Mouse (Mus musculus): ENCODE results near the gene Rps24.
"Not testable (repeated sequence)": the region's sequence is repeated elsewhere in the genome, so short reads cannot be mapped to it uniquely, and the experiment has no call there.

Gene Rps24

DNA sequence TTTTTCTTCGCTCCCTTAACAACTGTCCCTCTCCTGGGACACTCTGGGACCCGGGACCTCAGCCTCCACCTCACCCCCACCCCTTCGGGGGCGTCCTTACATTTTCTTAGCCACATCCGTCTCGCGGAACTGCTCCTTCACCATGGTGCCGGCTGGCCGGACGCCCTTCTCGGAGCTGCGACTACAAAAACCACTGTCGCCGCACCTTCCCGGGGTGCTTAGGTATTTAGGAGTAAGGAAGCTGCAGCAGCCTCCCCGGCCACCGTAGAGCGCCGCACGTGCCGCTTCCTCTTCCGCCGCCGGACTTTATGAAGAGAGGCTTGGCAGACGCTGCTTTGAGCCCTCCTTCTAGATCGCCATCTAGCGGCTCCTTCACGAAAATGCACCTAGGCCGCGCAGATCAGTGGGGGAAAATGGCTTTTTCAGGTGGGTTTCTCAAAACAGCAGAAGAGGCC is at the start of gene Rps24, which contains the start of gene Polr3a:
Gene Rps24 (plus strand): TSS at position 353 of the 455 bp plus-strand sequence.
Gene Polr3a (minus strand): TSS at position 286 of the 455 bp plus-strand sequence.
- CTCF ChIA-PET: interaction anchor here (0.6 kb wide), 1 partner anchor 1200 kb away, joined by 3 read pairs; no protein-coding TSS in a partner anchor

DNA sequence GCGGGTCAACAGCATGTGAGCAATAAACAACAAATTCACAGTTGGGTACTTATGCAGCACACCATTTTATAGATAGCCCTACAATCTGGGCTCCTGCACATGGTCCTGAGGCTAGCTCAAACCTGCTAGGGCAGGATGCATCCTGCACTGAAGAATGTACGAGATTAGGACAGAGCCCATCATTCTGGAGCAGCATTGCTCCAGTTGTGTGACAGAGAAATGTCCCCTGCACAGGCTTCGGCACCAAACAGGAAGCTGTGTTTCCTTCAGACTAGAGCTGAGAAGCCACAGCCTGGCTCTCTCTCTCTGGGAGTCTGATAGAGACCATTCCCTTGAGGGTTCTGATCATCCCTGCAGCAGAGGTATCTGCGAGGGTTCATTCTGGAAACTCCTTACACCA is 43.4 kb upstream of the Rps24 start:
- CTCF ChIA-PET: not testable (repeated sequence)

DNA sequence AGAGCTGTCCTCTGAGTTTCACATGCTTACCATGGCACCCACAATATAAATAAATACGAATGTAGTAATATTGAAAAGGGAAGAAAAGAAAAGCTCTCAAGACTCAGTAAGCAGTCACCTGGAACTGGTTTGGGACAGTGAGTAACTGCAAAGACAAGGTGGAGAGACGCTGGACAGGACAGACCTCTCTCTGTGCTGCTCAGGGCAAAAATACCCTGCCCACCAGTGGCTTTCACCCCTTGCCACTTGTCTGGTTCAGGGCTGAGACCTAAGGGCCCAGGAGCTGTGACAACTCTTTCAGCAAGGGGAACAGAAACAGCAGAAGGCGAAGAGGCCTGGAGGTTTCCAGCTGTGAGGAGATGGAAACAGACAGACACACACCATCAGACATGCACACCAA is 28.7 kb upstream of the Rps24 start:
- CTCF ChIA-PET: no interaction called here

DNA sequence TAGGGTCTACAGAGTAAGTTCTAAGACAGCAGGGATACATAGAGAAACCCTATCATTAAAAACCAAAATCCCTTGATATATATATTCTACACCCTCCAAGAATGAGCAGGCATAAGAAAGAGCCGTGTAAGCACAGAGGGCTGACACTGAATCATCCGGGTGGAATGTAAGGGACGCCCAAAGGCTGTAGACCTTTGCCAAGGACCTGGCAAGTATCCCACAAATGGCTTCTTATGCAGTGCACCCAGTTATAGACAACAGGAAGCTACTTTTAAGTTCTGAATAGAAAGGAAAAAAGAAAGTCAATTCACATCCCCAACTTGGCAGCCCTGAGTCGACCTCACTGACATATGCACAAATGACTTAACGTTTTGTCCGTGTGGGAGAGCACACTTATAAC is 18.1 kb upstream of the Rps24 start:
- CTCF ChIA-PET: no interaction called here

DNA sequence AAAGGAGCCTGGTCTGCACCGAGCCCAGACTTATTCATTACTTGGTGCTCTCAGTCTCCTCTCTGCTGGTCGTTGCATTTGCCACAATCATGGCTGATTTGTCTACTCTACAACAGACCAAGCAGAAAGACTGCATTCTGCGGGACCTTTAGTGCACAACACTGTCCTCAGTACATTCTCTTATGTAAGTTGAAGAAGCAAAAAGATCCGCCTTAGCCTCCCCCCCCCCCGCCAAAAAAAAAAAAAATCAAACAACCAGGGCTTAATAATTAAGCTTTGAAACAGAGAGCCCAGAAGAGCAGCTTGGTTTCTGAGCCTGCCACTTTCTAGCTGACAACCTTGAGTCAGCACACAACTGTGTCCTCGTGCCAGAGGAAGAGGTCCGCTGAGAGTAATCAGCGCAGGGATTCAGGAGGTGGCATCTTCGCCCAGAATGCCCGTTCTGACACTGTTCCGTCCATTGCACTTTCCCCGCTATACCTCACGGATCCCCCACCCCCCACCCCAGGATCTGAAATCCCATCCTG is 621 bp upstream of the Rps24 start:
- CTCF ChIA-PET: interaction anchor here (0.6 kb wide), 1 partner anchor 1201 kb away, joined by 3 read pairs; no protein-coding TSS in a partner anchor

DNA sequence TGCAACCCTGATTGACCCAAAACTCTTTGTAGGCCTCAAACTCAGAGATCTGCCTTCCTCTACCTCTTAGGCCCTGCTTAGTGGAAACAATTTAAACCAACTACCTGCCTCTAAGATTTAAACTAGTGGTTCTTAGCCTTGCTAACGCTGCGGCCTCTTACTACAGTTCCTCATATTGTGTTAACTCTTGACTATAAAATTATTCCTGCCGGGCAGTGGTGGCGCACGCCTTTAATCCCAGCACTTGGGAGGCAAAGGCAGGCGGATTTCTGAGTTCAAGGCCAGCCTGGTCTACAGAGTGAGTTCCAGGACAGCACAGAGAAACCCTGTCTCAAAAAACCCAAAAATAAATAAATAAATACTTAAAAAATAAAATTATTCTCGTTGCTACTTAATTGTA is 2.8 kb downstream of the Rps24 start:
- CTCF ChIA-PET: not testable (repeated sequence)

DNA sequence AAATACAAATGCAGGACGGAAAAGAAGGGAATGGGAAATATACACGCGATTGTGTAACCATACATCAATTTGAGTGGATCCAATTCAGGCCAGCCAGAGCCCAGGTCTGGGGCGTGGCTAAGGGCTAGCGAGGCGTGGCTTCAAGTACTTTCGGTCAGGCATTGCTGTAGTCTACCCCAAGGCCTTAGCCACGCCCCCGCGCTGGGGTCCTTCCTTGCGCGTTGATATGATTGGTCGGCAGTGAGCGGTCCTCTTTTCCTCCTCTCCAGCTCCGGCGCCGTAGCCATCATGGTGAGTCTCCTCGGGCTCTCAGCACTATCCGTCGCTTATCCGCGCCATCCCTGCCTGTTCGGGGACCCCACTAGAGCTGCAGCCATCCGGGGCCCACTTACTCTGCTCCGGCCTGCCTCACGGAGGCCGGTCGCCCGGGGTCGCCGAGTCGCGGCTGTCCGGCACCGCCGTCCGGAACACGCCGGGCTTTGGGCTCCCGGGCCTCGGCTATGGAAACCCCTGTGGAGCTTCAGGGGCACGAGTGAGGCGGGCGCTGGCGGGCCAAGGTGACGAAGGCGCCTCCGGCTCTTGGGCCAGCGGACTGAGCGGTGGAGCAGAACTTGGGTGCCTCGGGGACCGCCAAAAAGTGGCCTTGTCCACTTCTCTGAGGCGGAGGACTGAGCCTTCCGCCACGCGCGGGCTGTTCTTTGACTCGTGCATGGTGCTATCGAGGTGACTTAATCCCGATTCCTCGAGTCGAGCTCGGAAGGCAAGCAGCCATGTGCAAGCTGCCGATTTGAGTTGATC is 3.7 kb downstream of the Rps24 start:
- CTCF ChIA-PET: no interaction called here

DNA sequence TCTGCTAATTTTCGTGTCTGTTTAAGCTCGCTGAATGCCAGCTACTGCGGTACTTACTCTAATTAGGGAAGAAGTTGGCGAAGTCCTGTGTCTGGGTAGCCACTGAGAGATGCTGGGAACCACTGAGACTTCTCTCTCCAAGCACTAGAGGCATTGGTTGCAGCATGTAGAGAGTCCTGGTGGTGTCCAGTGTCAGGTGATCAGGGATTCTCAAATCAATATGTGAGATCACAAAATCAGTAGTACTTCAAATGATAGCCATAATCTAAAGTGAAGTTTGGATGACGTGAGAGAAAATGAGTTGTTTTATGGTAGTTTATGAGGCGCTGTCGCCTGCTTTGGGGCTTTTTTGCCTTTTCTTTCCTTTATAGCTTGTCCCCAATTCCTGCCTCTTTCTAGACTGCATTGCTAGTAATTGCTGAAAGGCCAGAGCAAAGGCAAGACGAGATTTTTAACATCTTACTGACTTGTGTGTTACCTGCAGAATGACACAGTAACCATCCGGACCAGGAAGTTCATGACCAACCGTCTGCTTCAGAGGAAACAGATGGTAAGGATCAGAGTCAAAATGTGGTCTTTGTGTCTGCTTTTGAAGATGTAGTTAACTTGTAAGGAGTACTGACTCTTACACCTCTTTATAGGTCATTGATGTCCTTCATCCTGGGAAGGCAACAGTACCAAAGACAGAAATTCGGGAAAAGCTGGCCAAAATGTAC is 4.5 kb downstream of the Rps24 start:
- CTCF ChIA-PET: no interaction called here

DNA sequence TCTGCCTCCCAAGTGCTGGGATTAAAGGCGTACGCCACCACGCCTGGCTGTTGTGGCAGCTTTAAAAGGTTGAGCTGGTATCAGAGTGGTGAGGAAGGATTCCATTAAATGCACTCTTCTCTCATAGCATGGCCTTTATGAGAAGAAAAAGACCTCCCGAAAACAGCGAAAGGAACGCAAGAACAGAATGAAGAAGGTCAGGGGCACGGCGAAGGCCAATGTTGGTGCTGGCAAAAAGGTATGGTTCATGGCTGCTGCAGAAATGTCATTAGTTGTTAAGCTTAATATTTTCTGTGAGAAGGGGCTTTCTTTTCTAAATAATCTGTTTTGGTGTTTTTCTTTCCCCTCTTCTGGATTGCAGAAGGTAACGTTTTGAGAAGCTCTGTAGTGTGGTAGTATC is 6.3 kb downstream of the Rps24 start:
- CTCF ChIA-PET: no interaction called here

DNA sequence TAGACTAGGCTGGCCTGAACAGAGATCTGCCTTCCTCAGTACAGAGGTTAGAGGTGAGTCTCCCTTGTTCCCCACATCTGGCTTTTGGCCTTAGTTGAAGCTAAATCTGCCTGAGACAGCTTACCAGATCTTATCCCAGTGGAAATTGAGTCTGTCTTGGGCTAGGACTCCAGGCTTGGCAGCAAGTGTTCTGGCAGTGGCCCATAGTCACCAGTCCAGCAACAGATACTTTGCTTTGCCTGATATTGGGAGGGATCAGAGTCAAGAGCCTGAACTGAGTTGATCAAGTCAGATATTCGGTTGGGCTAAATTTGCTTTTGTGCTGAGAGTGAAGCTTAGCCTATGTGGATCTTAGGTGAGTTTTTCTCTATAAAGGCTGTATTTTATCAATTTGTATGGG is 9.6 kb downstream of the Rps24 start:
- CTCF ChIA-PET: no interaction called here

DNA sequence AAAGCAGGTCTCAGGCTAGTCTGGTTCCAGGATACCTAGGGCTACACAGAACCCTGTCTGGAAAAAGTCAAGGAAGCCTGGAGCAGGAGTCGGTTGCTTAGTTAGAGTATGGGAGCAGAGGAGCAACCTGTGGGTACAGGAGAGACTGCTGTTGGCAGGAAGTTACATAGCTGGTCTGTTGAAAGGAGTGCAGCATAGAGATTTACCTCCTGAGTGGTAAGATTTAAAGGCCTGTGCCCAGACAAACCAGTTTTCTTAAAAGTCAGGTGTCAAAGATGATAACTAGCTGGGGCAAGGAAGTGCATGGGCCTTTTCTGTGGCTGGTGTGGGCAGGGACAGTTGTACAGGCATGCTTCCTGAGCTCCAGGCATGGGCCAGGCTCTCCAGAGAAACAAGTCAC is 10.5 kb downstream of the Rps24 start:
- CTCF ChIA-PET: no interaction called here

DNA sequence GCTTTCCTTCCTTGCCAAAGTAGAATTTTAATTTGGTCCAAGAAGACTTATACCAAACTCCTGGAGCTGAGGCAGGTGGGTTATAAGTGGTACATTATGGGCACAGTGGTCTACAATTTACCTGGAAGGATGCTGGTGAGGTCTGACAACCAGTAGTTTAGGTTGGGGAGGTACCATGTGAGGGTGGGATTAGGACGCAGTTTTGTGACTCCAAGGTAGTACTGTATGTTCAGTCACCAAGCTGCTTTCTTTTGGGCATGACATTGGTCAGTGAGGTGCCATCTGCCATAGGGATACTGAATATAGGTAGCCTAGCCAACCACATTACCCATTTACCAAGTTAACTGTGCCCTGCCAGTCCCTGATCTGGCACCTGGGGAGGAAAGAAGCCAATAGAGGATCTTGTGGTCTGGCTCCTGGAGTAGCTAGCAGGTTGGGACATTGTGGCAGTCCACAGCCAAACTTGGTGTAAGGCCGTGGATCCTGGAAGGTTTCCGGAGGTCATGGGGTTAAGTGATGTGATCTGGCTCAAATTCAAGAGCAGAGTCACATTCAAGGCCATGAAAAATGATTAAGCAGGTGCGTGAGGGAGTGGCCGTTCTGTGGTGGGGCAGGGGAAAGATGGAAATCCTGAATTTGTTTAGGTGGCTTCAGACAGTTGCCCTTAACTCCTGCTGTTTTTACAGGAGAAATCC is 11.8 kb downstream of the Rps24 start:
- CTCF ChIA-PET: no interaction called here

DNA sequence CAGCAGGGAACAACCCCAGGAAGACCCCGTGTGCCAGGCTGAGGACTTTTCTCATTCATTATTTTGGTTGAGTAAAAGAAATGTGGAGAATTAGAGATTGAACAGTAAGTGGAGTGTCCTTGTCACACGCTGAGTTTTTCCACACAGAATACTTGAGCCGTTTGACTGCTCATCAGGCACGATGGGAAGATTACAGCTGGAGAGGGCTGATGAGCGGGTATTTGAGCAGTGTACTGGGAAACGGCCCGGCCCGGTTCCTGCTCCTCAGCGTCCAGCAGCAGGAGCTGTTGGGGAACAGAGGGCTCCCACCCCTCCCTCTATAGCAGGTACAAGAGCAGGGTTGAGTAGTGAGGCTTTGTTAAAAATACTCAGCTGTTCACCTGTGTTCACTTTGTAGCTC is 12.6 kb downstream of the Rps24 start:
- CTCF ChIA-PET: no interaction called here

DNA sequence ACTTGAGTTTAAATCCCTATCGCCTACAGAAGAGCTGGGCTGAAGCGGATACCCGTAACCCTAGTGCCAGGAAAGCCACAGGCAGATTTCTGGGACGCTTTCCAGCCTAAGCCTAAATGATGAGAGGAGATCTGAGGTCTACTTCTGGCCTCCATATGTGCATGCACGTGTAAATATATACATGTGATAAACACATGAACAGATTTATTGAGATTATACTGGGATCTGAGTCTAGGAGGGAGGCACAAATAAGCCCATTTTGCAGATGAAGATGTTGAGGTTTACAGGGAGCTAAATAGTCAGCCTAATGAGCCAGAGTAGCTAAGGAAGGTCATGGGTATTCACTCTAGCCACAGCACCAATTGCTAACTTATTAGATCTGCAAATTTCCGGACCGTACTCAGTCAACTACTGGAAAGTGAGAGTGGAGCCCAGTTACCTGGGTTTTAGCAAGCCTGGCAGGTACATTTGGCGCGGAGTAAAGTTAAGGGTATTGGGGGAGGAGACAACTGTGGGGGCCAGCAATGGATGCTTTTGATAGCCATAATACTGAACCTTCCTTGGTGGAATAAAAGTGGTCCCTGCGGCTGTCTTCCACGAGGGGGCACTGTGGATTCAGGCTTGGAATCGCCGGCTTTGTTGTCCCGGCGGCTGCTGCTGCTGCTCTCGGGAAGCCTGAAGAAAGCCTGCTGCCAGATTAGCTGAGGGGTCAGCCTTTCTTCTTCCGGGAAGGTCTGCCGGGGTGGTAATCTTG is 13.3 kb downstream of the Rps24 start:
- CTCF ChIA-PET: no interaction called here

DNA sequence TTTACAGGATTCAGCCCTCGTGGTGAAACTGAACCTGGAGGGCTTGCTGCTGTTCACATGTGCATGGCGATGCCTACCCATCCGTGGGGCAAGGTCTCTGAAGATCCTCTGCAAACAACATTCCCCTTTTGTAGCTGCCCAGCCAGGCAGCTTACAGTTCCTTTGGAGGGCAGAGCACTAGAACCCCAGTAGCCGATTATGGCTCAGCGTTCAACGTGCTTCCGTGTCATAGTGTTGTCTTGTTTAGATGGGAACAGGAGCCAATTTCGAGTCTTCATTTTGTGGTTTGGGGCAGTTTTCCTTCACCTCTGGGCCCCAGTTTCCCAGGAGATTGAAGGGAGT is 13.9 kb downstream of the Rps24 start:
- CTCF ChIA-PET: no interaction called here

DNA sequence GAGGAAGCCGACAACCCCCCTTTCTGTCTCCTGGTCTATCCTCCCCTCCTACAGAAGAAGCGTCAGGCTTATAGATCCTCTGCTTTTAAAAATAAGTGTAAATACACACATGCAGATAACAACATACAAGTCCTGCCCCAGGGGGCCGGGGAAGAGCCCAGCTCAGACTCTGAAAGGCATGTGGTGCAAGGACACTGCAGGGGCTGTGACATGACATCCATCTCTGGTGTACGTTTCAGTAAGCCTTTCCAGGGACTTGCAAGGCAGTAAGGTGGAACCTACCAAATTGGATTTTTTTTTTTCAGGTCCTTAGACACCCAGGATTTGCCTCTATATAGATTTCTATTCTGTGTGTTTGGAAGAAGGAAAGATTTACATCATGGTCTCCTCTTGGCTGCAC is 14.3 kb downstream of the Rps24 start:
- CTCF ChIA-PET: no interaction called here

DNA sequence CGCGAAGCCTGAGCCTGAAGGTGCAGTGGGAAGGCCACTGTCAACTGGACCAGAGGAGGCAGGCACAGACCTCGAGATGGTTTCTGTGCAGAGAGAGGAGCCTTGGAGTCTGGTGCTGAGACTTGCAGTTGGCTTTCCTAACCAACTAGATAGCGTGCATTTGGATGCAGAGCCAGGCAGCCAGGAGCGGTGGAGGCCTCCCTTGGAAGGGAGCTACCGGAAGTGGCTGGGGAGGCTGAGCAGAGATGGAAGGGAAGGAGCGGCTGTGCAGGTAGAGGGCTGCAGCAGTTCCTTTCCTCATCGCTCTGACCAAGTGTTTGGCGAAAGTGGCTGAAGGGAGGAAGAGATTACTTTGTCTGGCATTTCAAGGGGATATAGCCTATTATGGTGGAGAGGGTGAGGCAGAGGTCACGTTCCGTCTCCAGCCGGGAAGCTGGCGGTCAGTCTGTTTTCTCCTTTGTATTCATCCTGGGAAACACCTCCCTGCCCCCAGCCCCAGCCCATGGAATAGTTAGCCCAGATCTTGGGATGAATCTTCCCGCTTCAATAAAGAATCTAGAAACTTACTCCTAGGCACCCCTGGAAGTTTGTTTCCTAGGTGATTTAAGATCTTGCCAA is 20.6 kb downstream of the Rps24 start:
- CTCF ChIA-PET: no interaction called here

DNA sequence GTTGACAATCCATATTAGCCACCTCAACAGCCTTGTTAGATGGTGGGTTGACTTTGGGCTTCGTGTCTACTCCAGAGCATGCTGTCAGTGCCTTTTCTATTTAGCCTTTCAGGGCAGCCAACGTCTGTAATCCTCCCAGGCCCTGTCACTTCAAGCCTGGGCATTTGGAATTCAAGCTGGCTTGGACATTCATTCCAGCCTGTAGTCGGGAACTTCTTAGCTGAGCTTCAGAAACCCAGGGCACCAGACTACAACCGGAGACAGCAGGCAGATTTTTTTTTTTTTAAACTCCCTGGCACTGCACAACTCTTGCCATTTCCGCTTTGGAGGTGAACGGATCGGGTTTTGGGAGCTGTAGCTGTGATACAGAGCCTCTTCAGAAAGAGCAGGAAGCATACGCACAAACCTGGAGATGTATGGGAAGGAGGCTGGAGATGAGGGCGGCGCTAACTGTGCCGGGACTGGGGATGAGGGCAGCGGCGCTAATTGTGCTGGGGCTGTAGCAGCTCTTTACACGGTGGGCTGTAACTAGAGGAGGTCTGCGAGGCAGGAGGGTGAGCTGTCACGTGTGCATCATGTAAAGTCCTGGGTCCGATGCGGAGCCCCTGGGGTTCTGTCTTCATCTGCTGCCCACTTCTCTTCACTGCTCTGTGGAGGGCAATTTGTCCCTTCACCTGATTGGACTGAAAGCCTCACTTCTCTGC is 21.3 kb downstream of the Rps24 start:
- CTCF ChIA-PET: no interaction called here

DNA sequence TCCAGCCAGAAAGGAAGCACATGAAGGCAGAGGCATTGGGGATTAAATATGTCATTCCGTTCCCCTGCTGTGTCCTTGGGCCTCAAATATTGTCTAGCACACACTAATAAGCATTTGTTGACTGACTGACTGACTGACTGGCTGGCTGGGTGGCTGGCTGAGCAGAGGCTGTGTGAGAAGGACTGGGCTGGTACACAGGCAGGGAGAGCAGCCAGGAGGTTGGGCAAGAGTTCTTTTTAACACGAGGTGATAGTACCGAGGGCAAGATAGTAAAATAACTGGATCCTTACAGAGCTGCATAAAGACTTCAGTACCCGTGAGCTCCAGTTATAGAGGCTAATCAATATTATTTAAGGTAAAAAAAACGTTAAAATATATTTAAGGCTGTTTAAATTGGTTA is 22.6 kb downstream of the Rps24 start:
- CTCF ChIA-PET: no interaction called here

DNA sequence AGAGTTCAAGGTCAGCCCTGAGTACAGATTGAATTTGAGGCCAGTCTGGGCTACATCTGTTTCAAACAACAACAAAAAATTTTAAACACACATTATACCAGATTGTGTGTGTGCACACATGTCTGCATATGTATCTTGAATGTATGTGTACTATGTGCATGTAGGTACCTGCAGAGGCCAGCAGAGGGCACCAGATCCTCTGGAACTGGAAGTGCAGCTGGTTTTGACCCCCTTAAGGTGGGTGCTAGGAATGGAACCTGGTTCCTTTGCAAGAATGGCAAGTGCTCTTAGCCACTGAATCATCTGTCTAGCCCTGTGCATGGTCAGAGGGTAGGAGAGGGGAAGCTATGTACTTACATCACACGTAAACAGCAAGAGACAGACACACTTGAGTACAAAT is 23.3 kb downstream of the Rps24 start:
- CTCF ChIA-PET: no interaction called here

DNA sequence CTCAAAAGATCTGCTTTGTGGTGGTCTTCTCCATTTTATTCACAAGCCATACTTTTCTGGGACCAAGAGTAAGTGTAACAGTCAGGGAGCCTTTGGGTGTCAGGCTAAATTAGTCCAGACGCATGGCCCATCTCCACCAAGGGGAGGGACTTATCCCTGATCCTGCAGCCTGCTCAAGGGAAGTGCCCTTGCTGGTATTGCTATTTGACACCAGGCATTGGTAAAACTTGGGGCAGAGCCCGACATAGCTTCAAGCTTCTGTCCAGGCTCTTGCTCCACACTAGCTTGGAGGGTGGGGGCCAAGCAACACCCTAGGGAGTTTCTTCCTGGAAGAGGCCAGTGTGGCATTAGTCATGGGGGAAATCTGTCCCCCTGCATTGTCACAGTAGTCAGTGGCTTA is 23.8 kb downstream of the Rps24 start:
- CTCF ChIA-PET: no interaction called here
